Mouse (Mus musculus) spleen, adult 2 months (tissue): Measurements from ENCODE around the gene Lgr4.

Experiments used
- CTCF ChIP-seq: fragments of 200-500 bp; IDR thresholded peaks from 2 replicates; pipeline ENCODE4 v1.5.1; 2011; ENCODE audit warnings: mild to moderate bottlenecking, inconsistent platforms; ENCODE audit not compliant: insufficient read depth, insufficient read length, insufficient replicate concordance; ENCODE audit errors: extremely low read depth
- POLR2A ChIP-seq: fragments of 200-500 bp; IDR thresholded peaks from 2 replicates; pipeline ENCODE4 v1.6.1; 2011; ENCODE audit warnings: low read depth, low read length, inconsistent platforms

DNA sequence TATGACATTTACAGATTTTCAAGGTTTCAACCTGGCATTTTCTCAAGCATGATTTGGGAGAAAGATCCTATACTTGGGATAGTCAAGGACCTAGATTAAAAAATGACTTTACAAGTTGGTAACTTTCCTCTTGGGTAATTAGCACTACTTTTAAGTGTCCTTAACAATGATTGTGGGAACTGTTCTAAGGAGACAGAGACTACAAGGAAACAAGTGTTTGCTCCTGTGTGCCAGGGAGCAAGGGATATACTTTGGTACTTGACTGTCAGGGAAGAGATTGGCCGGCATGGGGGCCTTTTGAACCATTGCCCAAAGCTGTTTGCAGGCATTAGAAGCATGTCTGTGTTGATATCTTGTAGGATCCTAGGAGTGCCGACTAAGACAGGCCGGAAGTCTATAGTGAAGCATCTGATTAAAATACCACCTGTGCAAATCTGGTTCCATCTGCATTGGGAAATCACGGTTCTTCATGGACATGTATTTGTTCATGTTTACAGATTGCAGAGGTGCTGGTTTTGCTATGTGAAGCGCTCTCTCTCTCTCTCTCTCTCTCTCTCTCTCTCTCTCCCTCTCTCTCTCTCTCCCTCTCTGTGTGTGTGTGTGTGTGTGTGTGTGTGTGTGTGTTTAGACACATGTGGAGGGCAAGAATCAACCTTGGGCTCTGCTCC, 46.3 kb downstream of the Lgr4 start:
- no peak for TF ChIP-seq POLR2A
- no peak for TF ChIP-seq CTCF
